Mouse (Mus musculus) urinary bladder, postnatal 10 days (tissue): ENCODE measurements around the gene Susd4.

Experiments used
- DNase-seq: peaks from one replicate; pipeline ENCODE4 v3.0.0; 2022; ENCODE audit warnings: low spot score

Gene Susd4

DNA sequence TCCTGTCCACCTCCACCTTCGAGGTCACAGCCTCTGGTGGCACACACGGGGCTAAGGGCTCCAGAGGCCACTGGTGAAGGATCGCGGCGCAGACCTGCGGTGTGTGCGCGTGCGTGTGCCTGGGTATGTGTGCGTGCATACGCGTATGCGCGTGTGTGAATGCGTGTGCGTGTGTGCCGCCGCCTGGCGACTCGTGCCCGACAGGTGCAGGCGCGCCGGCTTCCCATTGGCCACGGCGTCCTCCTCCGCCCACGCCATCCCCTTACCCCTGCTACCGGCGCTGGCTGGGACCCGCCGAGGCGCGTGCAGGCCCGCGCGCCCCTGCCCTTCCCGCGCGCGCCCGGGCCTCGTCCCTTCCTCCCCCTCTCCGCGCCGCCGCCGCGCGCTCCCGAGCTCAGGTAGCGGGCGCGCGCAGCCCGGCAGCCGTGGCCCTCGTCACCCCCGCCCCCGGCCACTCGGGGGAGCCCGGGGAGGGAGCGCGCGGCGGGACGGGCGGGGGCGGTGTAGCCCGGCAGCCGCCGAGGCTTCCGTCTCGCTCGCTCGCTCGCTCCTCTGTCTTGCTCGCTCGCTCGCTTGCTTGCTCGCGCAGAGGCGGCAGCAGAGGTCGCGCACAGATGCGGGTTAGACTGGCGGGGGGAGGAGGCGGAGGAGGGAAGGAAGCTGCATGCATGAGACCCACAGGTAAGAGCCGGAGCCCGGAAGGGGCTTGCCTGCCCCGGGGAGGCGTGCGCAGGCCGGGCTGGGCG, at the start of gene Susd4:
Gene Susd4 (plus strand): TSS at position 145 of the 746 bp plus-strand sequence.
- no peak for DNase-seq

DNA sequence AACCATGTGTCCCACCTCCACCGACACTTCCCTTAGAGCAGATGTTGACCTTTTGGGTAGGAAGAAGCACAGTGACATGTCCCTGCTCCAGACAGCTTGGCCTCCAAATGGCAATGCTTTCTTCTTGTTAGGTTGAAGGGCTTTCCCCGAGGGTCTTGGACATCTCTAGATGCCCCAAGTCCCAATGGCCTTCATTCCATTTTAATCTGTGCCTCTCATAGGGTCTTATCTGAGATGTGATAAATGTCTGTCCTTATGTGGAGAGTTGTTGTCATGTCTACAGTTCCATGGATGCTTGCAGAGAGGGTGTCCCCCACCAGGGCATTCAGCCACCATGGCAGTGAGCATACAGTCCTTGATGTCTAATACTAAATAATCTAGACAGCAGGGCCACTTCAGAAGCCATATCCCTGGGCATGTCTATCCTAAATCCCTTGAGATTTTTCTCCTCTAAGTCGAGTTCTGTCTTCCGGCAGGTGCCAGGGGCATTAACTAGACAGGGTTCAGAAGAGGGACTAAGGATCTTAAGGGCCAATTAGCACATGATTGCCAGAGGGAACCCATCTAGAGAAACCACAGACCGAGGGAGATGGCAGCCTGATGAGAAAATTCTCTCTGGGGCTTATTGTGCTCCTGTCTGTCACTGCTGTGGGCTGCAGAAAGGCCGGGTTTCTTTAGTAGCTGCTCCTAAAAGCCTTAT, 49.3 kb upstream of the Susd4 start:
- no peak for DNase-seq

DNA sequence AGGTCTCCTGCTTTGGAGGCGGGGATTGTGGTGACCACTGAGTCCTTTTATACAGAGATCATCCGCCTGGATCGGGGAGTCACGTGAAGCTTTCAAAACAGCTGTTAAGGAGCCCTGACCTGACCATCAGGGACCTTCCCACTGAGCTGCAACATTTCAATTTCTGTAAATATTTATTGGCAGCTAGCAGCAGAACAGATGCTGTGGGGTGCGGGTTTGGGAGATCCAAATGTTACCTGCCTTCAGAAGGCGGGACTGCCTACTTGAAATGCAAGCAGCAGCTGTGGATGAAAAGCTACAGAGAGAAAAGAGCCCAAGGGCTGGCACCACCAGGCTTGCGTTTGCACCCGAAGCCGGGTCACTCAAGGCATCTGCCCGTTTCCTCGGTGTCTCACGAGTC, 36.1 kb upstream of the Susd4 start:
- no peak for DNase-seq

DNA sequence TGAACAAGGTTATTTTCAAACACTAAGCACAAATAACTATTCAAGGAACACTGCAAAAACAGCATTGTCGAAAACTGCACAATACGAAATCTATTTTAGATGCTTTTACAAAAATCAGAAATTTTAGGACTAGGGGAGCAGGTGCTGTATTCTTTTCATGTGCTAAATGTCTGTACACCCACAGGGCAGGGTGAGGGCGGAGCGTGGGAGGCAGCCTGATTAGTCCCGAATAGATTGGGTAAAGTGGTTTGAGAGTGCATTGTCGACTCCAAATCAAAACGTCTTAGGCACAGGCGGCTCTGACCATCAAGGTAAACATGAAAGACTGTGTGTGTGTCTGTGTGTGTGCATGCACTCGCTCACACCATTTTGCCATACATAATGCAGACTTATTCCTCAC, 34.7 kb upstream of the Susd4 start:
- DNase-seq = no peak

DNA sequence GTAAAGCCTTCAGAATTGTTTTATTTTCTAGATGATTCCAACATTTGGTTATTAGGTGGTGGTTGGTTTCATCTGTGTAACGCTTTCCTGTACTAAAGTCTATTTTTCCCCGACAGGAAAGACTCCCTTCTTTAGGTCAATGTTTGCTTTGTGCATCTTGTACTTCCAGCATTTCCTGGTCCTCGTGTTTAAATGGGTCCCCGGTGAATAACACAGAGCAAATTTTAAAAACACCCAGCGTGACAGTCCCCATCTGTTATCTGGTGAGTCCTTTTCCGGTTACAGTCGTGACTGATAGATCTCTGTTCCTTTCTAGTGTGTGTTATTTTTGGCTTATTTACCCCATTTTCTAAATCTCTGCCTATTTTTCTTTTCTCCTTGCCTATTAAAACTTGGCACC, 31.0 kb upstream of the Susd4 start:
- DNase-seq = no peak

DNA sequence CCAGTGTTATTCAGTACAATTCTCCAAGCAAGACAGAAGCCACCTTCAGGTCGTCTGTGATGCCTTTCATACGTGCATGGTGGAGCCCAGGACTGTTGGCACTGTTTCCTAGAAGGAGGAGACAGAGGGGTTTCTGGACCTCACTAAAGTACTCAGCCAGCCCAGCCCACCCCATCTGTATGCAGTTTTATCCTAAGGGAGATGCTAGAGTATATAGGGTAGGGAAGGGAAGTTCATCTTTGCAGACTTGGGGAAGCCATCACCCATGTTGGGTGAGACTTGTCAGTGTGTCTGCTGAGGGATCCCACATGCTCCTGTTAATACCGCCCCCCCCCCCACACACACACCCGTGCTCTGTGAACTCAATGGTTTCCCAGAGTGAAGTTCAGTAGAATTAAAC, 27.8 kb upstream of the Susd4 start:
- no peak for DNase-seq

DNA sequence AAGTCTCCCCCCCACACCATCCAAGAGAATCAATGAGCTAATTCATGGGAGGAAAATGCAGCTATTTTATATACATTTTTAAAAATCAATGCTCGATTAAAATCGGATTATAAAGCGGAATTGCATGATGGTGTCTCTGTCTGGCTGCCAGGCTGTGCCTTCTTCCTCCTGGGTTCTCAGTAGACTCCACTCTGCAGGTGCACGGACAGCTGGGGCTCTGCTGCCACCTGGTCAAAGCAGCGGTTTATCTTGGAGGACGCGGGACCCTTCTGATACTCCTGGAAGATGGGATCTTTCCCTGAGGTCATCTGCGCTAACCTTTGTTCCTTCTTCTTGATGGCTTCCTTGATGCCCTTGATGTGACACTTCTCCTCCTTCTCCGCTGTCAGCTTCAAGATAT, 16.6 kb upstream of the Susd4 start:
- DNase-seq = no peak

DNA sequence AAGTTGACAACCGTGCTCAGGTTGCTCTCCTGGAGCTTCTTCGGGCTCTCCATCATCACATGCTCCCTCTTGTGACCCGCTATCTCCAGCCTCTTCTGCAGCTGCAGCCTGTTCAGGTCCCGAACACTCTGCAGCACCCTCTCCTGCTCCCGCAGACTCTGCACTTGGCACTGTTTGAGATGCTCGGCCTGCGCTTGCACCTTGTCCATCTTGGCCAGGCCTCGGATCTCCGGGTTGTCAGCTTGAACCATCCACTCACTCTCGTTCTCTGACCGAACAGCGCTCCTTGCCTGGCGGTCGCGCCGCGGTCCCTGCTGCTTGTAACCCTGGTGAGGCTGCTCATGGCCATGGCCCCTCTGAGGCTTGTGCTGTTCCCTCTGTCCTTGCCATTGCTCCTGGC, 15.8 kb upstream of the Susd4 start:
- DNase-seq = no peak

DNA sequence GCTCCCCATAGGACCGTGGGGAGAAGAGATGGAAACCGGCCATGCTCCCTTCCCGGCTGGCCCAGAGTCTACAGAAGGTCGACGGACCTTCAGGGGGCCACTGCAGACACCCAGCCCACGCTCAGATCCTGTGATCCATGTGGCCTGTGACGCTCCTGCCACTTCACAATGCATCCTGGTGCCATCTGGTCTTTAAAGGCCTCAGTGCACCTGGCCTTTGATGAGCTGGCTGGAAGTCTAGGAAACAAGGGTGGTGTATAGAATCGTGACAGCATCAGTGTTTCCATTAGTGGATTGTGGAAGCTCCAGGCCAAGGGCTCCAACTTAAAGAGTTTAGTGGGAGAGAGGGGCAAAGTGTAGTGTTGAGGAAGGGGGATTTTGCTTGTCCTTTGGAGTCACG, 14.6 kb upstream of the Susd4 start, which contains the start of gene Ccdc185:
Gene Ccdc185 (minus strand): TSS at position 101 of the 400 bp plus-strand sequence.
- DNase-seq = no peak

DNA sequence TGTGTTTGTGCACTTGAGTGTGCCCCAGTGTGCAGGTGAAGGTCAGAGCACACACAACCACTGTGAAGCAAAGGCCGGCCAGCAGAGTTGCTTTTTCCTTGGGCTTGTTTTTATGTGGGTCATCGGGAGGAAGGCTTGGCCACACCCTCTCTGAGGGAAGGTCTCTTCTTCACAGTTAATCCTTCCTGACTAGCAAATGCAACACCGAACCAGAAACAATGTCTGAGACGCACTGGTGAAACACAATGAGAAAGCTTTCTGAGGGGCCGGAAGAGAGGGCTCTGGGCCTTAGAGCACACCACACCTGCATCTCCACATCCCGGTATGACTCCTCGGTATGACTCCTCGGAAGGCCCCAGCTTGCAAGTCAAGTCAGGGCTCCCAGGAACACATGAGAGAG, 12.4 kb upstream of the Susd4 start:
- no peak for DNase-seq

DNA sequence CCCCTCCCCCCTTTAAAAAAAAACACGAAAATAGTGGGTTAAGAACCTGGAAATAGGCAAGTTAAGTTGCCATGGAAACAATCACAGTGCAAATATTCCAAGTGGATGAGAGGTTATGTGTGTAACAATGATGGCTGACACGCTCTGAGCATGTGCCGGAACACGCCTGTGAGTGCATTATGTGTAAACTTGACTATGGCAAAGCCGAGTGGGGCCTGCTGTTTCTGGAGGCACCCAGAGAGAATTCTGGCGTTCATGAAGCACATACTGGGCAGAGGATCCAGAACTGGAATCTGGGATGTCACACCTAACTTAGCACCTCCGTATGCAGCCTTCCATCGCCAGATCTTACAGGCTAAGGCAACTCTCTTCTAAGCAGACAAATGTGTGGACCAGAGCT, 10.0 kb upstream of the Susd4 start:
- DNase-seq = no peak

DNA sequence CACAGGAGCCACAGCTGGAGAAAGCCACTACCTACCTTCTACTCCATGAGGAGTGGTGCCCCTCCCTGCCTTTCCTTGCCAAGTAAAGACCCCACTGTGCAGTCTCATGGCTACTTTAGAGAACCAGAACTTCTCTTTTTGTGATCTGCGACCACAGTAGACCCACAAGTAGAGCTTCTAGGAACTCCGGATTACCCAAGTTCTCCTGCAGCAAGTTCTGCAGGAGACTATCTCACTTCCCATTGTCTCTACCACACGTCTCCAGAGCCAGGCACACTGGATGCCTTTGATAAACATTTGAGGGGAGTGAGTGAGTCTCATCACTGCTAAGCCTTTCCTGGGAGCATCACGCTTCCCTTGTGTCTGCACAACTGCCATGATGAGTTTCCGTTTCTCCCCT, 8.8 kb upstream of the Susd4 start:
- DNase-seq = no peak

DNA sequence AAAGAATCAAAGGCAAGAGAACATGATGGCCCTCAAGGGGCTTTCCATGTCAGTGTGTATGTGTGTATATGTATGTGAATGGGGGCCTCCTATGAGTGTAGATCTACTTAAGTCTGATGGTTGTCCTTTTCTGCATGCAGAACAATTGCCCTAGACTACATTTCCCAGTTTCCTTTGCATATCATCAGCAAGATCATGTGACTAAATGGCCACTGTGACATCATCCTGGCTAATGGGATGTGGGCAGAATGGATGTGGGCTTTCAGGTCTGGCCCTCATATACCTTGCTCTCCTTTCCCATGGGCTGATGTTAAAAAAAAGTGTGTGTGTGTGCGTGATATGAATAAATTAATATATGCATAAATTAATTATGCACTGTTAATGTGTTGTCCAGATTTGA, 4.9 kb upstream of the Susd4 start:
- no peak for DNase-seq

DNA sequence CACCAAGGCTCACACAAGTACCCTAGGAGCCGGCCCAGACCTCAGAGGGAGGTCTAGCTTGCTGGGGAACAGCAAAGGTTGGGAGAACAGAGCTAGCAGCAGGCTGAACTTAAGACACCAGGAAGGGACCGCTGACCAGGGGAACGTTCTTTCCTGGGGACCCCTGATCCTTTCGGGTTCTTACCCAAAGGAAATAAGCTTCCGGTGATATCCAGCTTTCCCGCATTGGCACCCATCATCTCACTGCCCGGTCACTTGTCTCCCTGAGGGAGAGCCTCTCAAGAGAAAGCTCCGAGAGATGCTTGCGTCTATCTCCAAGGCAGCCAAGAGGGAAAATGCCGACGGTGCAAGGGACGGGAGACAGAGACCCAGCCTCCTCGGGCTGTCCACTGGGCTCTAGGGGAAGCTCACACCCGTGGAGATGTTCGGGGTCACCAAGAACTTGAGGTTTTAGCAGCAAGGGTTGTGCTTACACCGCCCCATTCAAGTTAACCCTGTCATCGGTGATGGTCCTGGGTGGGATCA, 407 bp upstream of the Susd4 start:
- no peak for DNase-seq

DNA sequence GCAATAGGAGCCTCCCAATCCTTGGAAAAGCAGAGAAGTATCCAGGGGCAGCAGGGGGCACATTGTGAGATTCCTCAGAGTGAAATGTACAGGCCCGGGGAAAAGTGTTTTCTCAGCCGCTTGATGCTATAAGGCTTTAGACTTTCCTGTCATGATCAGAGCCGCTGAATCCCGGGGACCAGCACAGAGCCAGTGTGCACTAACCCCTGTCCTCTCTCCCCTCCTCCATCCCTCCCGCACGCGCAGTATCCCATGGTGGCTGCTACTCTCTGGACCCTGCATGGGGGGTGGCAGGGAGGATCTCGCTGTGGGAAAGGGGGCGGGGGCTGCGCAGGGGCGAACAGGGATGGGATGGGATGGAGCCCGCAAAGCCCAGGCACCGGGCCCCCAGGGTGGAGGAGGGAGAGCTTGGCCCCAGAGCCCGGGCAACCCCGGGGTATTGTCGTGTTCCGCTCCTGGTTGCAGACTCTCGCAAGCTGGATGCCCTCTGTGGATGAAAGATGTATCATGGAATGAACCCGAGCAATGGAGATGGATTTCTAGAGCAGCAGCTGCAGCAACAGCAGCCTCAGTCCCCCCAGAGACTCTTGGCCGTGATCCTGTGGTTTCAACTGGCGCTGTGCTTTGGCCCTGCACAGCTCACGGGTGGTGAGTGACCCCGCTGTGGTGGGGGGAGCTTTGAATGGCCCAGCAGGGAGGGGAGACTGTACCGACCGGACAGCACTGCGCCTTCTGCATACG, 1.1 kb downstream of the Susd4 start:
- DNase-seq = no peak

DNA sequence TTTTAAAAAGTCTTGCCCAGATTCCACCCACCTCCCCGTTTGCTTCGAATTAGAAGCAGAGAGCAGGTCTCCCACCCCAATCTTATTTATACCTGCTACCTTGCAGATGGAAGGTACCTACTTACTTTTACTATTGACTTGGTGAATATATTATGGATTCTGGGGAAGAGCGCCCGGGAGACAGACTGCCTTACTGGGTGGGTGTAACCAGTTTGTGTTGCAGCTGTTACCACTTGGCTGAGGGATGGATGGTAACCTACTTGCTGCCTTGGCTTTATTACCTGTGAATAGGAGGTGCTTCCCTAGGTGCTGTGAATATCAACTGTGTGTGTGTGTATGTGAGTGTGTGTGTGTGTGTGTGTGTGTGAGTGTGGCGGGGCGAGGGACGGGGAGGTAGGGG, 11.9 kb downstream of the Susd4 start:
- DNase-seq = no peak

DNA sequence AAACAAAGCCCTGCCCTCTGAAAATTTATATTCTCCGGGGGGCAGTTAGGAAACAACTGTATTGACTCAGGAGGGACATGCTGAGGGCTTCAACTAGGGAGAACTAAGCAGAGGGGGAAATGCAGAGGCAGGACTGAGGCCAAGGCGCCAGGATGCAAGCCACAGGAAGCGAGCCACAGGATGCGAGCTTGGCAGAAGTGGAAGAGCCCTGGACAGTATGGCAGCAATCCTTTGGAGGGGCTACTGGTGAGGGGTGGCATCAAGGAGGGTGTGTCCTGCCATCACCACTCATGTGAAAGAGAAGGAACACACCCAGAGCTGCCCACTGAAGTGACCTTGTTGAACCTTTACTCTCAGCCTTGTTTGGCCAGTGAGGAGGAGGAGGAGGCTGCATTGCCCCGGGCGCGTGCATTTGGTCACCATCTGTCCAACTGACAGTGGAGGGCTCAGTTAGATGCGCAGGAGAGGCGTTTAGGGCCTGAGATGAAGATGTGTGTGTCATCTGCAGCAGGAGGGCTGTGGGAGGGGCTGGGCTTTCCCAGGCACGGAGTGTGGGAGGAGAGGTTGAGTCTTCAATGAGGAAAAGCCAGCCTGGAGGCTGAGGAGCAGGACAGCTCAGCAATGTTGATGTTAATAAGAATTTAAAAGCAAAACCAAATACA, 13.2 kb downstream of the Susd4 start:
- DNase-seq = no peak

DNA sequence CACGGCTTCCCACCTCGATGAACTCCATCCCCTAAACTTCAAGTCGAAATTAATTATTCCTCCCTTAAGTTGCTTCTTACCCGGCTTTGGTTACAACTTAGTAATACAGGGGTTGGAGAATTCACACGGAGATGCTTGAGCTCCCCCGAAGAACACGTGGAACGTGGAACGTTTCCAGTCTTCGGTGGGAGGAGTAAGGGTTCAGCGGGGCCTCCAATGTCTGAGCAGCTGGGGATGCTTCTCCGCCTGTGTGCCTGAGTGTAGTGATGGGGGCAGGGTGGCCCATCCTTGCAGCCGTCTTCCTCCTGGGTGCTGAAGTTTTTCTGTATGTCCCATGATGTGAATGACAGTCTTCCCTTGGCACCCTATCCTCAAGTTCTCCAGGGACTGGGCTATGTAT, 14.6 kb downstream of the Susd4 start:
- no peak for DNase-seq

DNA sequence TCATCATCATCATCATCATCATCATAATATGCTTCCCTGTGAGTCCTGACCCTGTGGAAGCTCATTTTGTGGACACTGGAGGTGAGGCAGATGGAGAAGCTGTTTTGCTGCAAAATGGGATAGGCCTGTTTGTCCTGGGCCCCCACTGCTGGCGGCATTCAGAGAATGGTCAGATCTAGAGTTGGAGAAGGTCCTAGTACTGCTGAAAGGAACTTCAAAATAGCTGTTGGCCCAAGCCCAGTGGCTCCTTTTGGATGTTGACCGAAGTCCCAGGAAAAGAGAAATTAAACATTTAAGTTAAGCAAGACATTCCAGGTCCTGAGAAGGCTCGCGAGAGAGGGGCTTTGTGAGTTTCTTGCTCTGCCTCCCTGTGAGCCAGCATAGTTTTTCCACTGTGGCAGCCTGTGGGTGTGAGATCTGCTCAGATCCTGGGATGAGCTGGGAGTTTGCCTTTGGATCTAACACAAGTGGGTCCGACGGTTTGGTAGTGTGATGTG, 15.4 kb downstream of the Susd4 start:
- no peak for DNase-seq

DNA sequence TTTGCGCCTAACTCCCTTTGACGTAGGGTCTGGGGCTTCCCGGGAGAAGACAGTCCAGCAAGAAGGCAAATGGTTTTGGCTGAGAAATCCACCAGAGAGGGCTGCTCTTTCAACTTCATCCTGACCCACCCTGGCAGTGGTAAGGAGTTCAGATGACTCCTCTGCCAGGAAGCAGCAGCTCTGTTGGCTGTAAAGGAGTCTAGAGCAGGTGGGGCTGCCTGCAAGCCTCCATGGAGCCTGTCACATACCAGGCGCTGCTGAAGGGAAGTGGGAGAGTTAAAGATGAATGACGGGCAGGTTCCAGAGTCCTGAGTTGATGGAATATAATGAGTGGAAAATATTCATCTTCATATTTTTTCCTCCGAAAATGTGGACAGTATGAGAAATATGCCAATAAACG, 20.1 kb downstream of the Susd4 start:
- no peak for DNase-seq

DNA sequence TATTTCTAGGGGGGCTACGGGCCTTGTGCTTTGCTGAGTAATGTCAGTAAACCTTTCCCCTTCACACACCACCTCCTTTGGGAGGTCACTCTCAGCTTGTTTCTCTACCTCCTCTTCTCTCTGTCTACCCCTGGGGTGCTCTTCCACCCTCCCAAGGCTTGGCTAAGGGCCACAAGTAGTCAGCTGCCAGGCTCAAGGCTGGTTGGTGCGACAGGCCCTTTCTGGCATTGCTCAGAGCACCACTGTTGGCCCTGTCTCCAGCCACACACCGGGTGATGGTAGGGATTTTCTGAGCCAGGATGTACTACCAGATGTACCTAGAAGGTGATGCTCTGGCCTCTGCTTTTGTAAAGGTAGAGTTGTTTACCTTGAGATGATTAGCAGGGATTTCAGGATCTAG, 21.1 kb downstream of the Susd4 start:
- no peak for DNase-seq

DNA sequence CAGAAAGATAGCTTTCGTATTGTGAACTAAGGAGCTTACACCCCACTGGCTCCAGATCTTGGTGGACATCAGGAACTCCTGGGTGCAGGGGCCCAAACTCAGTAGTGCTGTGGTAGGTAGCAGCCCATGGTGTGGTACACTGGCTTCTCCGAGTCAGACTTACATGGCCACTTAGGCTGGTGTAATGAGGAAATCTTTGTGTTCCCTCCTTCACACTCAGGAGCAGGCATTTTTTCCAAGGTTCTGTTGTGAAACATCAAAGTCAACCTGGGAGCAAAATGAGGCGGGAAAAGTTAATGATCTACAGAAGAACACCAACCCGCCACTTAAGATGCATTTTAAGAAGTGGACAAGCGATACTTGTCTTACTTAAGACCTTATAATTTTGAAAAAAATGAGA, 21.8 kb downstream of the Susd4 start:
- DNase-seq = no peak
